Mouse (Mus musculus): ENCODE results near the gene Sema6b.

DNA sequence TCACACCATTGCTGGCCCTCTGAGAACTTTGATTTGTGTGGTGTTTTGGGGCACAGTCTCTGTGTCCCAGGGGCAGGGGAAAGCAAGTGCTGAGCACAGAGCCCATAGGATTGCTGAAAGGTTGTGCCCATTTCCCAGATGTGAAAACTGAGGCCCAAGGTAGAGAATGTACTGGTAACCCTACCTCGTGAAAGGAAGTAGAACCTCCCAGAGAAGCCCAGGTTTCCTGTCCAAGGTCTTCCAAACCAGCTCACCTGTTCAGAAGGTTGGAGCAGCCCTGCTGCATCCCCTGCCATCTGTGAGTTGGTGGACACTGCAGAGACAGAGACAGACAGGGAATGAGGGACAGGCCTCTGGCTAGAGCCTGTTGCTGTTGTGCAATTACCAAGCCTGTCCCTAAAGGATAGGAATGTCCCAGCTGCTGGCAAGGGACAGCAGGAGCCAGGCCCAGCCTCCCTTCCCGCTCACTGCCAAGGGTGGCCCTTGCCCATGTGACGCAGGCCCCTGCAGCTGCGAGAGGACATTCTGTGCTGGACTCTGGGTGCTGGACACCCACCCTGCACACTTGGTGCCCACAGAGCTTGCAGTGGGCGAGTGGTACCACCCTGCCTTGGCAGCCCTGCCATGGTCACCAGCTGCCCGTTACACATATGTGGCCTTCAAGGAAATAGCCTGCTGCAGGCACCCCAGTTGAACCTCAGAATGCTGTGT, 31.7 kb downstream of the Sema6b start:
- TF ChIP-seq CTCF (IDR thresholded peaks at IDR 0.05; ENCODE audit: borderline replicate concordance, extremely low read depth, insufficient read depth, insufficient read length) = no peak
- TF ChIP-seq POLR2A (IDR thresholded peaks at IDR 0.05; ENCODE audit: borderline replicate concordance, extremely low read depth, insufficient read depth, insufficient read length, poor library complexity, severe bottlenecking) = no peak
